Mouse (Mus musculus) cortical plate, adult 2 months (tissue): ENCODE results near the gene Tcp1. TPM values are rescaled to one million over a fixed set of nuclear protein-coding genes. Genes with fewer than 3 reads are reported as not detected.
A peak's percentile ranks its signal among the peaks of the same experiment; 100 is the strongest.
"Not testable (repeated sequence)": the region's sequence is repeated elsewhere in the genome, so short reads cannot be mapped to it uniquely, and the experiment has no call there.

ENCODE experiments used
- H3K27ac ChIP-seq: fragments of 200-500 bp; 2 replicates; pipeline ENCODE4 v1.5.1; 2012; ENCODE audit warnings: low read length, control low read depth, inconsistent platforms; ENCODE audit not compliant: insufficient read depth
- H3K4me1 ChIP-seq: fragments of 200-500 bp; 2 replicates; pipeline ENCODE4 v1.6.1; 2011; ENCODE audit warnings: low read length; ENCODE audit not compliant: control insufficient read depth, insufficient read depth
- H3K4me3 ChIP-seq: fragments of 200-500 bp; 2 replicates; pipeline ENCODE4 v1.5.1; 2011; ENCODE audit warnings: mild to moderate bottlenecking, low read length, control low read depth; ENCODE audit not compliant: insufficient read depth
- CTCF ChIP-seq: fragments of 200-500 bp; IDR thresholded peaks from 2 replicates; pipeline ENCODE4 v1.5.1; 2011; ENCODE audit warnings: mild to moderate bottlenecking, control low read depth, low read length; ENCODE audit not compliant: insufficient read depth; ENCODE audit errors: extremely low read depth
- POLR2A ChIP-seq: fragments of 200-500 bp; IDR thresholded peaks from 2 replicates; pipeline ENCODE4 v1.6.1; 2011; ENCODE audit warnings: mild to moderate bottlenecking, low read length, control low read depth; ENCODE audit not compliant: insufficient read depth; ENCODE audit errors: extremely low read depth
- polyA plus RNA-seq: library from polyadenylated mRNA; depleted of rRNA; stranded (reverse); fragments of >200 nt; gene quantifications from 2 replicates; pipeline ENCODE4 v1.2.3, GENCODE M21; 2012

Tcp1 gene
- polyA plus RNA-seq, 1 experiment = 140 TPM

DNA sequence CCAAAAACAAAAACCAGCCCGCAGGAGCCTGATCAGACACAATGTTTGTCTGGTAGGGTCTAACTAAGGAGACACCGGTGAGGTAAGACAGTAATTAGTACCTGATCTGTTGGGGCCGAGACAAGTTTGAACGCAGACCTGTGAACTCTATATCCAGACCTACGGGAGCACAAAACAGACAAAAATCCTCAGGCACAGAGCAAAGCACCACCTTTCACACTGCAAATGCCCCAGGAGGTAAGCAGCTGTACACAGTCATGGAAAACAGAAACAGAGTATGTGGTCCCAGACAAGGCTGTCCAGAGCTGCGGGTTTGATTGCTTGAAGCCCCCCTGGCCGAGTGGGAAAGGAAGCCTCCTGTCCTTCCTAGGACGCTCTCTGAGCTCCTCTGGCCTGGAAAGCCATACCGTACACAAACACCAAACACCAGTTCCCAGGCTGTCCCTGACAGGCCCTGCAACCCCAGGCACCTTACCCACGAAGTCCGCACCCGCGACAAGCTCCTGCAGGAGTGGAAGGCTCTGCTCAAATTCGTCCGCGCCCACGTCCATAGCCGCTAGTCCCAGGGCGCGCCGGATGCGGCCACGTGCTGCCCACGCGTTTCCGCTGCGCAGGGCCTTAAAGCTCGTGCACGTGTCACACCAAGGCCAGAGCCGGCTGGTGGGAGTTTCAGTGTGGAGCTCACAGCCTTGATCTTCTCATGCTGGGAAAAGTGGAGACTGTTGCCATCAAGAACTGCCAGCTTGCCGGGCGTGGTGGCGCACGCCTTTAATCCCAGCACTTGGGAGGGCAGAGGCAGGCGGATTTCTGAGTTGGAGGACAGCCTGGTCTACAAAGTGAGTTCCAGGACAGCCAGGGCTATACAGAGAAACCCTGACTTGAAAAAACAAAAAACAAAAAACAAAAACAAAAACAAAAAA, 5.9 kb upstream of the Tcp1 start, which contains the start of gene Pnldc1:
Gene Pnldc1 (minus strand): TSS at position 870 of the 920 bp plus-strand sequence.
- Histone ChIP-seq H3K4me3 (no peak within 1 kb of the TSS), H3K27ac (no peak within 1 kb of the TSS), H3K4me1 (no peaks in the 10 kb centered on the region)
- TF ChIP-seq POLR2A = no peak
- TF ChIP-seq CTCF = no peak

DNA sequence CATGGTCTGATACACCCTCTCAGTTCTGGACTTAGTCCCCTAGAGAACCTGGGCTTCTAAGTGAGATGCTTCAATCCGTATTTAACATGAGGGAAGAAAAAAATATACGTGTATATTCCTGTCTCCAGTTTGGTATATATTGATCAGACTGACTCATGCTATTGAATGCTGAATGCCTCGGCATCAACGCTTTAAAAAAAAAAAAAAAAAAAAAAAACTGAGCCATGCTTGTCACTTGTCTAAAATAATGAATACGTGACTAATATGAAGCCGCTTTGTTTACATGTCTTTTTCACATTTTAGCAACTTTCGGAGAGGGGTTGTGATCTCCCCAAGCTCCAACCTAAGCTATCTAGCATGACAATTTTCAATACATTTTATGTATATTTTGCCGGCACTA, 5.1 kb upstream of the Tcp1 start:
- TF ChIP-seq POLR2A = no peak
- no peak for TF ChIP-seq CTCF
- H3K27ac ChIP-seq = no peak overlapping the region
- H3K4me1 ChIP-seq = no peaks in the 10 kb centered on the region
- no peak overlapping the region for H3K4me3 ChIP-seq

DNA sequence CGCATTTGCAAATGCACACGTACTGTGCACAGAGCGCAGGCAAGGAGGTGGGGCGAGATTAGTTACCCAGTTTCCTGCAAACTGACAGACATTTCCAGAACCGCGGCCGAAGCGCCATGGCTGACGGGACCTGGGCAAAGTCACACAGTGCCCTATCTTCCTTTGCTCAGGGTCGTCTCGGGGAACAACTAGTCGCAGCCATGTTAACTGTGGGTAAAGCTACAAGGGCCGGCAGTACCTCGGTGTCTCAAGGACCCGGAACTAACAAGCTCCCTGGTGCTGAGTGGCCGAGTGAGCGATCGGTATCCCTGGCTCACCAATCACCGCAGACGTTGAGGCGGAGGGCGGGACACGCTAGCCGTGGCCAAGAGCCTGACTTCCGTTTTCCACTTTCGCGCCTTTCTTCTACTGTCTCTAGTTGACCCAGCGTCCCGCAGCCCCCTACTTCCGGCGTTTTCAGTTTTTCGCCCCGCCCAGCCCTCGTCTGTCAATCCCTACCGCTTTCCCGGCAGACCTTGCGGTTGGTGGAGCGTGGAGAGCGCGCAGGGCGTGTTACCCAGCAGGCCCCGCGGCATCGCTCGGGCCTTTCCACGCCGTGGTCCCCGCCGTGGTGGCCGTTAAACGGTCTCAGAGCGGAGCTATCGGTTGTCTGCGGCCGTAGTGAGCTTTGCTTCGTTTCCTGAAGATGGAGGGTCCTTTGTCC, 531 bp downstream of the Tcp1 start, which contains the start of gene Mrpl18:
Gene Mrpl18 (minus strand): TSS at position 465 of the 703 bp plus-strand sequence.
- H3K4me1 ChIP-seq = no peaks in the 10 kb centered on the region
- H3K4me3 ChIP-seq = peak within 1 kb of the TSS; percentile 75
- TF ChIP-seq POLR2A (peak; percentile 84; the same call in 1 of the 2 replicates), CTCF (no peak)
- peak within 1 kb of the TSS; percentile 75 for H3K27ac ChIP-seq

DNA sequence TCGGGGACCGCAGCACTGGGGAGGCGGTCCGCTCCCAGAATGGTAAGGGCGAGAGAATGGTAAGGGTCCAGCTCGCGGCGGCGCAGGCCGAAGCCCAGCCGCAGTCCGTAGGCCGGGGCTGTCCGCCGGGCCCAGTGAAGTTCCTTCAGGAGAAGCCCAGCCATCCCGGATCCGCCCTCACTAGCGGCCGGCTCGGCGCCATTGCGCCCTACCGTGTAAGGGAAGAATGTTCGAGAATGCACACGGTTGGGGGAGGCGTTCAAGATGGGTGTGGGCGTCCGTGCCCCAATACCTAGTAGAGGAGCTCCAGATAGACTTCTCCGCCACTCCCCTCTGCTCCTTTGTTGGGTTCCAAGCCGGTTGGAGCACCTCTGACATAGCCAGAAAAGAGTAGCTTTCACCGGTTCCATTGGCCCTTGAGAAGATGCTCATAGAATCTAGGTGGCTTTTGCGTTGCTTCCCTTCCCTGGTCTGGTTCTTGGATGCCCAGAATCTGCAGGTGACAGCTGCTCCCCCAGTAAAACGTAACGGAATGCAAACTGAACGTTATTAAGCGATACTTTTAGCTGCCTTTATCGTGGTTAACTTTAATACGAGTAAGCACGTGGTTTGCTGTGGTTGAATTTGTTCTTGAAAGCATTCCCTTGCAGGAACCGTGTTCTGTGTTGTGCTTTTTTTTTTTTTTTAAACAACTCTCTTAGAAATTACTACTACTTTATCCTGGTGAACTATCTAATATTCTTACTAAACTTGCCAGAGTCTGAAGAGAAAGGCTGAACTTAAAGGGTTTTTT, 1.3 kb downstream of the Tcp1 start:
- TF ChIP-seq POLR2A = no peak
- no peak for TF ChIP-seq CTCF
- Histone ChIP-seq H3K4me3 (peak overlapping the region; percentile 75), H3K4me1 (no peaks in the 10 kb centered on the region), H3K27ac (peak overlapping the region; percentile 75)

DNA sequence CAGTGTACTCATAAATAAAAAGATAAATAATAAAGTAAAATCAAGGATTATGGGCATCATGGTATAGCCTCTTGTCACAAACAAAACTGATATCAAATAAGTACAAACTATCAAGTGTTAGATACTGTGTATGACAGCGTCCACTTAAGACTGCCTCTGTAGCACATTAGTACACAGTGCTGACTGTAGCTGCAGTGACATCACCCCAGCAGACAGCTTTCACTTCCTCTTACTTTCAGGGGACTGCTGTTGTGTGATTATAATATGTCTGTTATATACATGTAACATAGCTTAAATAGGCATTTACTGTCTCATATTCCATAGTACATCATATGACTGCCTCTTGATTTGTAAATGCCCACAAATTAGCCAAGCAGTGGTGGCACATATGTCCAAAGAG, 5.6 kb downstream of the Tcp1 start:
- TF ChIP-seq CTCF = no peak
- no peak for TF ChIP-seq POLR2A
- Histone ChIP-seq H3K4me1 (no peaks in the 10 kb centered on the region), H3K27ac (no peak overlapping the region), H3K4me3 (no peak overlapping the region)

DNA sequence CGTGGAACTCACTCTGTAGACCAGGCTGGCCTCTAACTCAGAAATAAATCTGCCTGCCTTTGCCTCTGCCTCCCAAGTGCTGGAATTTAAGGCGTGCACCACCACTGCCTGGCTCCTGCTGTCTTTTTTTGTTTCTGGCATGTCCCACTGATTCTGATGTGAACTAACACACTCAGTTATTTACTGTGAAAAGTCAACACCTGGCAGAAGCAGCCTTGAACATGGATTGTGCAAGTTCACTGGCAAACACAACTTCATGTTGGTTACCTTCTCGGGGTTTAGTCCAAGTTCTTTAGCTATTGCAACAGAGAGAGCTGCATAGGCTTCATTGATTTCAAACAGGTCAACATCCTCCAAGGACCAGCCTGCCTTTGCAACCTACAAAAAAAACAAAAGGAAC, 9.5 kb downstream of the Tcp1 start:
- no peak for TF ChIP-seq POLR2A
- no peak for TF ChIP-seq CTCF
- Histone ChIP-seq H3K27ac (no peak overlapping the region), H3K4me3 (no peak overlapping the region), H3K4me1 (no peaks in the 10 kb centered on the region)

DNA sequence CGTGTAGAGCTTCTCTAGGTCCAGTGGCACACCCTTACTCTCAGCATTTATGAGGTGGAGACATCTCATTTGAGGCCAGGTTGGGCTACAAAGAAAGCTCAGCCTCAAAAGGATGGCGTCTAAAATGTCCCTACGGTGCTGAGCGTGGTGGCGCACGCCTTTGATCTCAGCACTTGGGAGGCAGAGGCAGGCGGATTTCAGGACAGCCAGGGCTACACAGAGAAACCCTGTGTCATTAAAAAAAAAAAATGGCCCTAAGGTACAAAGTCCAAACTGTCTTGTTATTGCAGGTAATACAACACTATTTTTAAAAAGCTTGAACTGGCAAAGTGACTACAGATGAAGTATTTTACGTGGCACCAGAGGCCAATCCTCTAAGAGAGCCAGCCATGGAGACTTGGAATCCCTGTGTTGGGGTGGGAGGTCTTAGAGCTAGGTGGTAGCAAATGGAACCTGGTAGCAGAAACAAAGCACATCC, 10.2 kb downstream of the Tcp1 start:
- TF ChIP-seq POLR2A = no peak
- no peak for TF ChIP-seq CTCF
- no peaks in the 10 kb centered on the region for H3K4me1 ChIP-seq
- H3K27ac ChIP-seq = no peak overlapping the region
- no peak overlapping the region for H3K4me3 ChIP-seq

DNA sequence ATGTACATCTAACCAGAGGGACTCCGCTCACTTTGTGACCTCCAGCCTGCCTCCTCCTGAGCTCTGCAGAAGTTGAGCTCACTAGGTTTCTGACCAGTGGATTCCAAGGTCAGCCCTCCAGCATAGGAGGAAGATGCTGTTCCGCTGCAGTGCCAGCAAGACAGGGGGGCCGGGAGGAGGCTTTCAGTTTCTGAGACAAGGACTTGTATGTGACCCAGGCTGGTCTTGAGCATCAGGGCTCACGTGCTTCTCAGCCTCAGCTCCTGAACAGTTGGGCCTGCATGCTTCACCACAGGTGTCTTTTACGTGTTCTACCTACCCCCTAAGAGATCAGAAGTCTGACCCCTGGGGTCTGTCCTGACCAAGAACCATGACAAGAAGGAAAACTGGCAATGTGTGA, 16.1 kb downstream of the Tcp1 start:
- H3K4me1 ChIP-seq, H3K27ac ChIP-seq, H3K4me3 ChIP-seq: not testable (repeated sequence)

DNA sequence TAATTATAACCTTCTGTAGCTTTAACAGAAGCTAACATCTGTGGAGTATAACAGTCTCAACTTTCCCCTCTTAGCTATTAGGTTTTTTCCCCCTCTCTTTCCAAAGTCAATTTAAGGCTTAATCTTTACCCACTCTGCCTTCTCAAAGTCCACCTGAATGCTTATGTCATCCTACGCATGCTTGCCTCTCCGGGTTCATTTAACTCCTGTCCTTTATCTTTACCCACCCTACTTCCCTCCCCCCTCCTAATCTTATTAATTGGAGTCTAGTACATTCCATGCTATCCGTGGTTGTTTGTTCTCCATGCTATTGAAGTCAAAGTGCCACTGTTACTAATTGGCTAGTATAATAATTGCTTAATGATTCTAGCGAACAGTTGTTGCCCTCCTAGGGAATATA, 20.2 kb downstream of the Tcp1 start:
- TF ChIP-seq CTCF (no peak), POLR2A (no peak)
- Histone ChIP-seq H3K4me1 (0 out of 2 replicates have a peak, but pooled peaks cover 1% of the 10 kb centered on the region), H3K27ac (no peak overlapping the region), H3K4me3 (no peak overlapping the region)
